Mouse (Mus musculus) cerebellum, postnatal 25 days (tissue): ENCODE measurements around the gene Hmbs.
A peak's percentile ranks its signal among the peaks of the same experiment; 100 is the strongest.
"Not testable (repeated sequence)": the region's sequence is repeated elsewhere in the genome, so short reads cannot be mapped to it uniquely, and the experiment has no call there.

Experiments used
- DNase-seq, 2 experiments: peaks; one replicate each; pipeline ENCODE4 v3.0.0; 2021; ENCODE audit warnings: mixed read lengths in 2 of 2

Hmbs gene

DNA sequence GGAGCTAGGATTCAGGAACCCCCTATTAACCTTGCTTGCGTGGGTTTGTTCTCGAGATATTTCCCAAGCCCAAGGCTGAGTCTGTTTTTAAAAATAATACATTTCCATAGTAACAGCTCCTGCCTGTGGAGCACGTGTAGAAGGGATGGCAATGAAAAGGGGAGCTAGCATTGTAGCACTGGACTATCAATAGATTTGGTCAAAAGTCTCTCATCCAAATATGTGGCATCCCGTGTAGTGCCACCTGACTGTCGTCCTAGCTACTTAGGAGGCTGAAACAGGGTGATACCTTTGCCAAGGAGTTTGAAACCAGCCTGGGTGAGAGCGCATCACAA, 23.3 kb downstream of the Hmbs start:
- no peak for DNase-seq

GRCm38 (mm10) chr9:44319887-44320798, 23.9 kb downstream of the Hmbs start, which contains the start of gene C2cd2l:
Gene C2cd2l (minus strand): TSS chr9:44320285.
- peak; percentile 90 to 94 for DNase-seq

DNA sequence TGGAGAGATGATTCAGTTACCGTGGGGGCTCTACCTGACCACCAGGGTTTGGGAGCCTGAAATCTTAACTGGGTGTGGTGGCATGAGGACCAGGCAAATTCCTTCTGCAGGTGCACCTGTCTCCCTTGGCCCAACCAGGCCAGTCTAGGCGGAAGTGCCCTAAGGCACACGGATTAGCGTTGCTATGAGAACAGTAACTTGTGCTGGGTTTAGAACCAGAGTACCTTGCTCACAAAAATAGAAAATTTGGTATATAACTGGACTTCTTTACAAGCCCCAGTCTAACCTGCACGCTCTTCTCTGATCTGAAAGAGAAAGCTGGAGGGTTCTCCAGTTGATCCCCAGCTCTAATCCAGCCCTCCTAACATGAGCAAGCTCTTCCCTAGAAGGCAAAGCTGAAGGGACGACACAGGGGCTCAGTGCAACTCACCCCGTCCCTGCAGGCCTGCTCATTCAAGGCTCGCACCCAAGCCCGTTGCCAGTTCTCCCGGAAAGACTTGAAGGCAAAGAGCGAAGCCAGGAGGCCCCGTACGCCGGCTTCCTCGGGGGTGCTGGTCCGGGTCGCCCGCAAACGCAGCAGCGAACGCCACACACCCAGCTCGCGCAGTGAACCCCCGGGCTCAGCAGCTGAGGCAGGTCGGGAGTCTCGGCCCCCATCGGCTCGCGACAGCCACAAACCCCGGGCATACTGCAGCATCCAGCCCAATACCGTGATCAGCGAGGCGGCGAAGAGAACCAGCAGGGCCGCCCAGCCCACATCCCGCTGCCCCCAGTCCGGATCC, 24.7 kb downstream of the Hmbs start:
- DNase-seq, result peak in 1 of 2 experiments; percentile 60

GRCm38 (mm10) chr9:44318826-44319095, 25.3 kb downstream of the Hmbs start:
- no peak for DNase-seq

DNA sequence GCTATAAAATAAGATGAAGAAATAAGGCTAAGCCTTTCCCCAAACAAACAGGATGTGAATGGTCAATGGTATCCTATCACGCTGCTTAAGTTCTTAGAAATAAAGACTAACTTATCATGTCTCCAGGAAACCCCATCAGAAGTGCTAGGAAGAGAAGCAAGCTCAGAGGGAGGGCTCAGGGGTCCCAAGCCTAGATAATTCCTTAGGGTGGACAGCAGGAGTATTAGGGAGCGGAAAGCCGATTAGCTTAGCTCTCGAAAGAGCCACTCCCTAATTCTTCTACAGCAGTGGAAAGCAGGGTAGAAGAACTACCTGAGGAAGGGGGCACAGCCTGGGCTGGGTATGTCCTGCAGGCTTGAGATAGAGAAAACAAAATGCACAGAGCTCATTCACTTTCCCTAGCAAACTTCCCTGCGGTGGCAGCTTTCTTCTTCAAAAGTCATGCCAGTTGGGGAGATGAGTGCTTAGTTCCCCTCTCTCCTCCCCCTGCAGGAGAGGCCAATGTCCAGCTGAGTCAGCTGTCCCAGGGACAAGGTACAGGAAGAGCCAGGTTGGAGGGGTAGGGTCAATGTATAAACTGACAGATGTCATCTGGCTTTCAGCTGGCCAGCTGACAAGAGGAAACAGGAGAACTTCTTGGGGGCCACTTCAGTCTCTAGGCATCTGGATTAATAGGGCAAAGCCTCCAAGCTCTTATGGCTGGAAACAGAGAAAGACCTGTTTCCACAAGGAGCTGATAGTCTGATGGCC, 25.8 kb downstream of the Hmbs start:
- no peak for DNase-seq

DNA sequence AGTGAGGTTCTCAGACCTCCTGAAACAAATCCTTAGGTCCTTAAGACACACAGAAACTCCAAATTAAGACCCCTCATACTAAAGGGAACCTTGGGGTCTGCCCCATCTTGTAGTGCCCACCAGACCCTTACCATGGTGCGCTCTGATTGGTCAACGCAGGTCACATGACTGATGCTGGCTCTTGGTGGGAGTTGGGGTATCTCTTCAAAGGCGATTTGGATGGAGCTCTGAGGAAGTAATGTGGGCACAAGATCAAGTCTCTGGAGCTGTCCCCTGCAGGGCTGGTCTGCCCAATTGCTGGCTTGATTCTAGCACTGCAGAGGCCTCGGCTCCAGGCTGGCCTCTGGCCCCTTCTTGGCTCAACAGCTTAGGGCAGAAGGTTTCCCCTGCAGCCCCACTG, 26.6 kb downstream of the Hmbs start:
- DNase-seq, result peak in 1 of 2 experiments; percentile 24

- no peak for DNase-seq
These were observed 29.1 kb downstream of the Hmbs start for GRCm38 (mm10) chr9:44314910-44315309.

DNA sequence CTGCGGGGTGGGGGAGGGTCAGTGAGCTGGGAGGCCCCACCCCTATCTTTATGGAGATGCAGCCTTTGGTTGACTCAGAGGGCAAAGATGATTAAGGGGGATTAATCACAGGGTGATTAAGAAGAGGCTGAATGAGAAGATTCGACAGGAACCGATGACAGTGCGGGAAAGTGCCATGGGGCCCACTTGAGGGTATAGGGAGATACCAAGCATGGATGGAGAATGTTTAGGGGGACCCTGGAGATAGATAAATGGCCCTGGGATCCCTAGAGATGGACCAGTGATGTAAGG, 29.8 kb downstream of the Hmbs start:
- DNase-seq, result no peak

GRCm38 (mm10) chr9:44313476-44314256, 30.4 kb downstream of the Hmbs start:
- peak; percentile 64 to 78 for DNase-seq

DNA sequence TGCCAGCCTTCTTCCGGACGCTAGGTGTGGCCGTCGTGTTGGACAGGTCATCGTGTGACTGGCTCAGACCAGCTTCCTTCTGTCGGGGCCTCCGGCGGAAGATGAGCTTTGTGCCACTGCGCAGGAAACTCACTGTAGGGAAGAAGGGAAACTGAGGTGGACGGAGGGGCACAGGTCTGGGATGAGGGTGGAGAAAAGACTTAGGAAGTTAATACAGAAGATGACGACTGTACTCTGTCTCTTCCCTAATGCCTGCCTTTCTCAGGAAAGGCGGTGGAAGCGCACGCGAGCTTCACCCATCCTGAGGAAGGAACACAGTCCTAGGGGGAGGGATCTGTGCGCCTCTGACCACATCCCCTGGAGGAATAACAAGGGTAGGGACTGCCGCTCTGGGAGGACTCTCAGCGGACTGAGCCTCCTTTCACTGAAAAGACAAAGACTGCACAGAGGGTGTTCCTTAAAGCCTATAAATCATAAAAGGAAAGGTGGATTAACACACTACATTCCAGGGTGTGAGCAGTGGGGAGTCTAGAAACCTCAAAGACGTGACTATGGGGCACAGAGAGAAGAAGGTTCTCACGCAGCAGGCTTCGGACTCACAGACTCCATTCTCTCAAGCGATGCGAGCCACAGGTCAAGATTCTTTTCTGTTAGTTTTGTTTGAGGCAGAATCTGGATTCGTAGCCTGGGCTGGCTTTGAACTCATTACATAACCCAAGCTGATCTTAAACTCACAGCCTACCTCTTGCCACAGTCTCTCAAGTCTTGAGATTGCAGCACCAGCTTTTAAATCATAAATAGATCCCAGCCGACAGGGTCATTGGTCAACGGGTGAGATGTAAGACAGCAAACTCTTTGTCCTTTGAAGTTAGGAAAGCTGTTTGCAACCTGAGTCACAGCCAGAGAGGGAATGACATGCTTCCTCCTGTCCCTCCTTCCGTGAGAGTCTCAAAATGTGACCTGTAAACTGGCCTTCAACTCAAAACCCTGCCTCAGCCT, 32.6 kb downstream of the Hmbs start:
- DNase-seq, result no peak

- no peak for DNase-seq
These were observed 33.3 kb downstream of the Hmbs start for GRCm38 (mm10) chr9:44310750-44311135.

GRCm38 (mm10) chr9:44309756-44310155, 34.3 kb downstream of the Hmbs start:
- DNase-seq, result no peak

DNA sequence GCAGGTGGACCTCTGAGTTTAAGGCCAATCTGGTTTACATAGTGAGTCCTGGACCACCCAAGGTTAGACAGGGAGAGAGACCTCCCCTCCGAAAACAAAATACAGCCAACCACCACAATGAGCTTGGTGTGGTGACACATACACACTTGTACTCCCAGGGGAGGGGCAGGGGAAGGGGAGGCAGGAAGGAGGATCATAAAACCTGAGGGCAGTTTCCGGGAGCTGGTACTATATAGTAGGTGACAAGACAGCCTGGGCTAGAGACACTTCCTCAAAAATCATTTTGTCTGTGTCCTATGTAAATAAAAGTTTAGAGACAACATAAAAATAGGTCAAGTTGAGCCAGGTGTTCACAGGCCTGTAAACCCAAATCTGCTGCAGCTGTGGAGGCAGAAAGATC, 36.8 kb downstream of the Hmbs start:
- no peak for DNase-seq

GRCm38 (mm10) chr9:44306532-44306931, 37.5 kb downstream of the Hmbs start:
- no peak for DNase-seq

DNA sequence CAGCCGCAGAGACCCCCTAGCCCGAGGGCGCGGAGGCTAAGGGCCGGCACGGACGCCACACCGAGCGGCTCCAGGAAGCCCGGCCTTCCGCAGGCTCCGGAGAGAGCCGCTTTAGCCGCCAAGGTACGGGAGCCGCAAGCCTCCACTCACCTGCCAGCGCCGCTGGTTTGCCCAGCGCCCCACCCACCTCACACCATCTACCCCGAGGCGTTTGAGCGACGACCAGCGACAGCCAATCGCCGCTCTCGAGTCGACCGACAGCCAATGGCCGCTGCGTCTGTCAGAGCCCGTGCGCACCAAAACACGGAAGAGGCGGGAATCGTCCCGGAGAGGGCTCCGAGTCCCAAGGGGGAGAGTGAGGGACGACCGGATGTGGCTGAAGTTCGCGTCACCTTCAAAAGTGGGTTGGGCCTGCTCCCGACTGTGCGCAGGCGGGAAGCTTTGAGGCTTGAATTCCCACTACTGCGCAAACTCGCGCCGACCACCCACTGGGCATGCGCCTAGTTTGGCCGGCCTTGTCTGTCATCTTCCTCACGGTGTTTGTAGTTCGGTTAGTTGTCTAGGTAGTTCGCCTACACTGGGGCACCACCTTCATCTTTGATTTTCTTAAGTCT, 38.5 kb downstream of the Hmbs start, which contains the start of gene Hinfp:
Gene Hinfp, minus strand, starts transcription at position 206 of the 614 bp plus-strand sequence.
- peak; percentile 95 to 97 for DNase-seq

DNA sequence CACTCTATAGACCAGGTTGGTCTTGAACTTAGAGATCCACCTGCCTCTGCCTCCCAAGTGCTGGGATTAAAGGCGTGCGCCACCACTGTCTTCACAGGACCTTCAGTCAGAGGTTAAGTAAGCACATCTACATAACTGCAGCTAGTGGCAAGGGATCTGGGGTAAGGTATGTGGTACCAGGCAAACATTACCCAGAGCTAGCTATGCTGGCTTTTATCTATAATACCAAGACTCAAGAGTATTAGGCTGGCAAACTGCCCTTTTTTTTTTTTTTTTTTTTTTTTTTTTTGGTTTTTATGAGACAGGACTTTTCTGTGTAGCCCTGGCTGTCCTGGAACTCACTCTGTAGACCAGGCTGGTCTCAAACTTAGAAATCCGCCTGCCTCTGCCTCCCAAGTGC, 44.0 kb downstream of the Hmbs start:
- DNase-seq, result not testable (repeated sequence)

DNA sequence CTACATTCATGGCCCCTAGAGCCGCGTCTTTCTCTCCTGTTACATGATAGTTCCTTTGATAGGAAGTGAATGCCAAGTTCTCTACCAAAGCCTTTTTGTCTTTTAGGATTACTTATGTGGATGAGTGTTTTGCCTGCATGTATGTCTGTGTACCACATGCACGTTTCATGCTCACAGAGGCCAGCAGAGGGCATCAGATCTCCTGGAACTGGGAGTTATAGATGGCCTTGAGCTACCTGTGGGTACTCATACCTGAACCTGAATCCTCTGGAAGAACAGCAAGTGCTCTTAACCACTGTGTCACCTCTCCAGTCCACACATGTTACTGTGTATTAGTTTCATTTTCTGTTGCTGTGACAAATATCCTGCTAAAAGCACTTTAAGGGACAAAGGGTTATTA, 51.5 kb downstream of the Hmbs start:
- peak; percentile 56 to 75 for DNase-seq

- peak; percentile 42 to 53 for DNase-seq
These were observed 55.1 kb downstream of the Hmbs start for GRCm38 (mm10) chr9:44288959-44289291.

- peak; percentile 77 to 80 for DNase-seq
These were observed 55.7 kb downstream of the Hmbs start, which contains the start of gene Abcg4 for GRCm38 (mm10) chr9:44288076-44288958. Gene Abcg4 (minus strand): TSS chr9:44288615.
